Comparison of ENCODE assay signal across 9 mouse cellular contexts in genomic region chr5:149412194-149412575, GRCm38 (mm10). TPM values are rescaled to one million over a fixed set of nuclear protein-coding genes. Genes with fewer than 3 reads are reported as not detected.
DNase-seq lines count a peak whose midpoint lies in the region; ATAC-seq lines count a peak whose summit lies in the region.
"Had no signal": no experiment of that assay in that cellular context is flagged by ENCODE, and none has a peak within 500 bp of the region (broad histone marks: within the 10 kb centered on the region; RNA-seq: fewer than 3 reads in every experiment).

No protein-coding gene starts in this region.

- peaks cover 9% of the 10 kb centered on the region; the same call in 1 of the 2 replicates for H3K27me3 ChIP-seq in forebrain, embryonic 11.5 days (ENCODE audit: control insufficient read depth, insufficient read depth, low read length)
- H3K27me3 ChIP-seq in intestine, embryonic 15.5 days (replicated peaks), result peaks cover 16% of the 10 kb centered on the region
- peaks cover 19% of the 10 kb centered on the region for H3K27me3 ChIP-seq in neural tube, embryonic 12.5 days (replicated peaks)

- H3K9ac ChIP-seq in forebrain, embryonic 11.5 days (ENCODE audit: low read length), result peak overlapping the region; percentile 43
- H3K9ac ChIP-seq in intestine, embryonic 15.5 days, result peak overlapping the region; percentile 52
- H3K9ac ChIP-seq in neural tube, embryonic 12.5 days, result peak overlapping the region; percentile 48

- no peak overlapping the region for H3K27ac ChIP-seq in forebrain, embryonic 11.5 days (ENCODE audit: low read depth, low read length)
- no peak overlapping the region for H3K27ac ChIP-seq in intestine, embryonic 15.5 days
- H3K27ac ChIP-seq in neural tube, embryonic 12.5 days, result no peak overlapping the region

- H3K9me3 ChIP-seq in forebrain, embryonic 11.5 days (ENCODE audit: control insufficient read depth, low read length), result no peaks in the 10 kb centered on the region
- no peaks in the 10 kb centered on the region for H3K9me3 ChIP-seq in intestine, embryonic 15.5 days
- H3K9me3 ChIP-seq in neural tube, embryonic 12.5 days, result no peaks in the 10 kb centered on the region

- peak overlapping the region; percentile 47 for H3K4me2 ChIP-seq in forebrain, embryonic 11.5 days (ENCODE audit: low read depth, low read length, severe bottlenecking)
- H3K4me2 ChIP-seq in intestine, embryonic 15.5 days (replicated peaks), result peak overlapping the region; percentile 79
- peak overlapping the region; percentile 65 for H3K4me2 ChIP-seq in neural tube, embryonic 12.5 days (replicated peaks)

- WGBS in forebrain, embryonic 11.5 days, result 37% methylated on average over 11 of the region's 11 CpGs
- WGBS in intestine, embryonic 15.5 days, result 43% methylated on average over 11 of the region's 11 CpGs
- WGBS in neural tube, embryonic 12.5 days, result 39% methylated on average over 11 of the region's 11 CpGs

- DNase-seq in left cerebral cortex, postnatal 36 days (ENCODE audit: low spot score in 2 of 2), result peak; percentile 31 to 44
- no peak for DNase-seq in left cerebral cortex, postnatal 14 days (ENCODE audit: low spot score in 2 of 2)
- no peak for DNase-seq in forebrain, embryonic 11.5 days (ENCODE audit: low spot score)
- DNase-seq in spleen, postnatal 10 days (ENCODE audit: low spot score in 2 of 2), result no peak
- DNase-seq in embryo, embryonic 9.5 days (ENCODE audit: extremely low spot score), result no peak
- DNase-seq in testis, postnatal 14 days (ENCODE audit: low spot score), result no peak

- no peak for ATAC-seq in forebrain, embryonic 11.5 days (replicated peaks; ENCODE audit: low FRiP score)
- no peak for ATAC-seq in intestine, embryonic 15.5 days
- 0 out of 2 replicates have a peak, but pooled peaks have one; percentile 22 for ATAC-seq in neural tube, embryonic 12.5 days (ENCODE audit: low FRiP score, low read depth)

- H3K4me3 ChIP-seq in forebrain, embryonic 11.5 days (ENCODE audit: low read depth, low read length), result peak overlapping the region; percentile 14
- H3K4me3 ChIP-seq in intestine, embryonic 15.5 days (replicated peaks), result peak overlapping the region; percentile 39
- peak overlapping the region; percentile 25; the same call in 1 of the 2 replicates for H3K4me3 ChIP-seq in neural tube, embryonic 12.5 days
- H3K4me3 ChIP-seq: megakaryocyte, embryonic 14.5 days had no signal

- no peaks in the 10 kb centered on the region for H3K36me3 ChIP-seq in forebrain, embryonic 11.5 days (ENCODE audit: control insufficient read depth, insufficient read depth, low read length)
- no peaks in the 10 kb centered on the region for H3K36me3 ChIP-seq in intestine, embryonic 15.5 days
- no peaks in the 10 kb centered on the region for H3K36me3 ChIP-seq in neural tube, embryonic 12.5 days

- intact Hi-C loops in left cerebral cortex, postnatal 36 days (cut with DNase I), result no loop called here
- intact Hi-C loops in left cerebral cortex, postnatal 14 days (cut with DNase I), result no loop called here

- peaks cover 8% of the 10 kb centered on the region; the same call in 1 of the 2 replicates for H3K4me1 ChIP-seq in forebrain, embryonic 11.5 days (replicated peaks; ENCODE audit: control insufficient read depth, insufficient read depth, low read length)
- H3K4me1 ChIP-seq in intestine, embryonic 15.5 days (replicated peaks), result peaks cover 15% of the 10 kb centered on the region
- peaks cover 13% of the 10 kb centered on the region for H3K4me1 ChIP-seq in neural tube, embryonic 12.5 days

RNA-seq across cellular contexts. Expression of gene Medag, which starts 0.6 kb away (rescaled TPM):
- 10 to 100 TPM; 14.5 to 16.5 TPM for total RNA-seq in left cerebral cortex, postnatal 36 days (2021)
- total RNA-seq in left cerebral cortex, postnatal 14 days (2021), result 1 to 10 TPM; 6.6 to 8.5 TPM
- polyA plus RNA-seq in forebrain, embryonic 11.5 days (2014; fragmentation: Nextera tagmentation; extraction: Ambion mirVana), result 1.0 and 1.4 TPM in 2 replicates
- polyA plus RNA-seq in intestine, embryonic 15.5 days (2015; fragmentation: Nextera tagmentation; extraction: Ambion mirVana), result 2.2 and 2.4 TPM in 2 replicates
- 0.51 and 0.74 TPM in 2 replicates for polyA plus RNA-seq in neural tube, embryonic 12.5 days (2016; fragmentation: Nextera tagmentation; extraction: Ambion mirVana)

RNA-seq across cellular contexts. Expression of gene Tex26, which starts 27.3 kb away (rescaled TPM):
- total RNA-seq in left cerebral cortex, postnatal 36 days (2021), result under 1 TPM; 0.41 to 0.59 TPM
- total RNA-seq in left cerebral cortex, postnatal 14 days (2021), result not detected
- 1.6 and 1.7 TPM in 2 replicates for polyA plus RNA-seq in forebrain, embryonic 11.5 days (2014; fragmentation: Nextera tagmentation; extraction: Ambion mirVana)
- polyA plus RNA-seq in intestine, embryonic 15.5 days (2015; fragmentation: Nextera tagmentation; extraction: Ambion mirVana), result 0.11 and 0.36 TPM in 2 replicates
- 0.46 and 0.68 TPM in 2 replicates for polyA plus RNA-seq in neural tube, embryonic 12.5 days (2016; fragmentation: Nextera tagmentation; extraction: Ambion mirVana)

Comparison
In these comparisons a context has a peak if more than half of its experiments do, and no peak if none do; other contexts are left out.
1. DNase-seq: peak in left cerebral cortex, postnatal 36 days (2 of 2); none in left cerebral cortex, postnatal 14 days (0 of 2), forebrain, embryonic 11.5 days (single experiment), spleen, postnatal 10 days (0 of 2), embryo, embryonic 9.5 days (single experiment) and testis, postnatal 14 days (single experiment).
2. Peak in every context shown above with its lines, with median percentiles within 50 percentile points of each other: H3K4me2 ChIP-seq, H3K4me3 ChIP-seq and H3K9ac ChIP-seq.